Mouse (Mus musculus) monocyte, adult 2 months (primary cell): ENCODE measurements around the gene Trappc1.

Experiments
- DNase-seq, 2 experiments: peaks; one replicate each; pipeline ENCODE4 v3.0.0; 2022; ENCODE audit warnings: low spot score in 2 of 2, low read depth in 1 of 2

Gene Trappc1

DNA sequence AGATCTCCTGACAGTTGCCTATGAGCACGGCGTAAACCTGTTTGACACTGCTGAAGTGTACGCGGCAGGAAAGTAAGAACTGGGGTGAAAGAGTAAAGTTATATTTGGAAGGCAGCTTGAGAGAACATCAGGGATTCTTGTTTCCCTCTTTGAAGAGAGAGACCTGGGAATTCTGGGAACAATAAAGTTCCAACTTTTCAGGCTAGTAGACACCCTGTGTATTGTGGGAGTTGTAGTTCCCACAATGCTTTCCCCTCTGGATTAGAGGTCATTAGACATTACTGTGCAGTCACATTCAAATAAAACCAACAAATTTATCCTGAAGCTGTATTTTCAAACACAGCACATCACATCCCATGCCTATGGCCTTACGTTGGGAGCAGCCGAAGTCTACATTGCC lies 4.7 kb downstream of the Trappc1 start:
- no peak for DNase-seq

DNA sequence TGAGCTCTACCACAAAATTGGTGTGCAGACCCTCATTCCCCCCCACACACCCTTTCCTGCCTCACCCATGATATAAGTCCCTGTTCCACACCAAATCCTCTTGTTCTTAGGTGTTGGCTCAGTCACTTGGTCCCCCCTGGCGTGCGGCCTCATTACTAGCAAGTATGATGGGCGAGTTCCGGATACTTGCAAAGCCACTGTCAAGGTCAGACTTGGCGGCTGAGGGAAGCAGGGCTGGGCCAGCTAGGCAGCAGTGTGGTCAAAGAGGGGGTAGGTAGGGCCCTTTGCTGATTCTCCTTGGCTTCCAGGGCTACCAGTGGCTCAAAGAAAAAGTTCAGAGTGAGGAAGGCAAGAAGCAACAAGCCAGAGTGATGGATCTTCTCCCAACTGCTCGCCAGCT lies 7.4 kb downstream of the Trappc1 start:
- DNase-seq, result no peak

DNA sequence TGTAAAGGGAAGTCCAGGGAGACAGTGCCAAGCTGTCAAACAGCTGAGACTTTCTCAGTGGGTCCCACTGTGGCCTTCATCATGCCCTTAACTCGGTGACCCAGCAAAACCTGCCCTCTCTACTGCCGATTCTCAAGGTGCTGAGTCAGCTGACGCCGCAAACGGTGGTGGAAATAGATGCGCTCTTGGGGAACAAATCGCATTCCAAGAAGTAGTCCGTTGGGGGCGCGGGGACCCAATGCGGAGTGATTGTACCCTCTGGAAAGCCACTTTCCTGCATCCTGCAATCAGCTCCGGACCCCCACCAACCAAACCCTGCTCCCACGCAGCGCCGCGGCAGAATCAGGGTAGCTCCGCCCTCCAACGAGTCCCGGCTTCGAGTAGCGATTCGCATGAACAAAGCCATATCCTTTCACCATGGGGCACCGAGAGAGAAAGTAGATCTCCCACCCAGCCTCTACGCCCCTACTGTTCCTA lies 8.2 kb downstream of the Trappc1 start:
- DNase-seq, result peak in 1 of 2 experiments; percentile 27

DNA sequence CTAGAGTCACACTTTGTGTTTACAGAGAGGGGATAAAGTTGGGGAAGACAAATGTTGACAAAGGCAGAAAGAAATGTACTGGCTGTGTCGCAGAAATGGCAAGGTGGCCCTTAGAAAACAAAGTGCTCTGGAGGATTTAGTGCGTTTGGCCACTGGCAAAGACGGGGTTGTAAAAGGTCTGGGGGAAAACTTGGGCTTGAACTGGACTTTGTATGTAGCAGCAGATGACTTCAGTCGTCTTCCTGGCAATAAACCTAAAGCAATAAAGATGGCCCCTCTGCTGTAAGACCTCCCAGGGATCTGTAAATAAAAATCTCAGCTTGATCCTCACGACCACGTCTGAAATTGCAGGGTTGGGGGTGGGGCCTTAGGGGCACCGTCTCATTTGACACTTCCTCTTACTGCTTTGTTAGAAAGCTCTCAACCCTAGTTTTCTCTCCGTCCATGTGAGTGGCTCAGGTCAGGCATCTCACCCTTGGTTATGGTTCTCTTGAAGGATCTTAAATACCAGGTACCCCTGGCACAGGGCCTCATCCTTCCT lies 9.0 kb downstream of the Trappc1 start:
- DNase-seq, result no peak

DNA sequence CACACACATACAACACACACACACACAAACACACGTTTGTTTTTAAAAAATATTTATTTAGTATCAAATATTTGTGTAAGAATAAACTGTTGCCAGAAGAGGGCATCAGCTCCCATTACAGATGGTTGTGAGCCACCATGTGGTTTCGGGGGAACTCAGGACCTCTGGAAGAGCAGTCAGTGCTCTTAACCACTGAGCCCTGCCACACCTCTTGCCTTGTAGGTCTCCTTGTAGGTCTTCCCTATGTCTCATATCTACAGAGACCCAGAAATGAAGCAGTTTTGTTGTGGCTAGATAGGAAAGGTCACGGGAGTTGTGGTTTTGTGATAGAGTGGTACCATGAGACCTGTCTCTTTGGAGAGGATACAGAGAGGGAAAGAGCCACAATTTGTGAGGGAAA lies 10.1 kb downstream of the Trappc1 start:
- DNase-seq, result no peak

DNA sequence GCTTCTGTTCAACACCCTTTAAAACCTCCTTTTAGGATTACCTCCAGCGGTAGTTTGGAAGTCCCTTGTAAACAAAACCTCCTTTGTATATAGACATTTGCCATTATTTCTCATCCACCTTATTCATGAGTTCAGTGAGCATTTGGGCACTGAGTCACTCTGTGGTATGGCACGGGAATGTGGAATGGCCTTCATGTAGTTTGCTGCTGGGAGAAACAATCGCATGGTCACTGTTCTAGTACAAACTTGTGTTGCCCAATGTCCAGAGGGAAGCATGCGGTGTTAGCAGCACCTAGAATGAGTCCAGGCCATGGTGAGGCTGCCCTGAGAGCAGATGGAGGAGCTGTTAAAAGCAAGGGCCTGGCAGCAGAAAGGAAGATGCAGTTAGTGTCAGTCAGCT lies 11.0 kb downstream of the Trappc1 start:
- no peak for DNase-seq

DNA sequence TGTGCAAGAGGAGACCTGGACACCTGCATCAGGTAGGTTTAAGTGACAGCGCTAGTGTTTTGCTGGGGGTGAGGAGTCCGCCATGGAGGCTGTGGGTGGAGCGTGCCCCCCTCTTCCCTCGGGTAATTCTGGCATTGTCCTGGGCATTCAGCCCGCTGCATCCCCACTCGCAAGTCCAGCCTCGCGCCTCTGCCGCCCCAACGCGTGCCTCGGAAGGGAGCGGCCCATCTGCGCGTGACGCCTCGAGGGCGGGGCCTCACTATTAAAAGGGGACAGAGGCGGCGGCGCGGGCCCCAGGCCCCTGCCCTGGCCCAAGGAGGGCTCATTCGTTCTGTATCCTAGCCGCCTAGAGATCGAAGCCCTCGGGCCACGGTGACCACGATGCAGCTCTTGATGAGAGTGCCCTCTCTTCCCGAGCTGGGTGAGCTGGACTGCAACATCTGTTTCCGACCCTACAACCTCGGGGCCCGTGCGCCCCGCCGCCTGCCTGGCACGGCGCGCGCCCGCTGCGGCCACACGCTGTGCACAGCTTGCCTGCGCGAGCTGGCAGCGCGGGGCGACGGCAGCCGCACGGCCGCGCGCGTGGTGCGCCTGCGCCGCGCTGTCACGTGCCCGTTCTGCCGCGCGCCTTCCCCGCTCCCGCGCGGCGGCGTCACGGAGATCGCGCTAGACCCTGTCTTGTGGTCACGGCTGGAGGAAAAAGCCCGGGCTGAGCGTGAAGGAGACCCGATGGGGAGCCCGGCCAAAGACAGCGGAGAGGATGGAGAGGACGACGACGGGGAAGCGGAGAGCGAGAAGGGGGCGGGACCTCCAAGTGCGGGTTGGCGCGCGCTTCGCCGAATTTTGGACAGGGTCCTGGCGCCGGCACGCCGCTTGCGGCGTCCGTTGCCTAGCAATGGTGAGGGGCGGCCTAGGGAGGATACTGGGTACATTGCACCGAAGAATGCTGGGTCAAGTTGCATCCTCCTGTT lies 16.7 kb downstream of the Trappc1 start, which contains the start of gene Rnf227:
Gene Rnf227 (plus strand): TSS at position 301 of the 971 bp plus-strand sequence.
- peak in 1 of 2 experiments; percentile 46 for DNase-seq

DNA sequence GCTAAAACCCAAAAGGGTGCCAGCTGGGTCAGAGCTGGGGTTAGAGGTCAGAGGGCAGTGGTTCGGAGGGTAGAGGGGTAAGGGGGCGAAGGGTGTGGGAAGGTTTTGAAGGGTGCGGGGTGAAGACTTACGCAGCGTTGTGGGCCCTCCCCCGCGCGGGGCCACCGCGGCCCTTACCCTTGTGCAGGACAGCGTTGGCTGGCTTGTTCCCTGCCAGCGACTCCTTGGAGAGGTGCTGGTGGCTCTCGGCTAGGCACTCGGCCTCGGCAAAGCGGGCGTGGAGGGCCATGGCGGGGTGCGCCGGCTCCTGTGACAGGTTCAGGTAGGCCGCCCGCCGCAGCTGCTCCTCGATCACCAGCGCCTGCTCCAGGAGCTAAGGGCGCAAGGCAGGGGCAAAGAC lies 22.7 kb downstream of the Trappc1 start:
- DNase-seq, result no peak

DNA sequence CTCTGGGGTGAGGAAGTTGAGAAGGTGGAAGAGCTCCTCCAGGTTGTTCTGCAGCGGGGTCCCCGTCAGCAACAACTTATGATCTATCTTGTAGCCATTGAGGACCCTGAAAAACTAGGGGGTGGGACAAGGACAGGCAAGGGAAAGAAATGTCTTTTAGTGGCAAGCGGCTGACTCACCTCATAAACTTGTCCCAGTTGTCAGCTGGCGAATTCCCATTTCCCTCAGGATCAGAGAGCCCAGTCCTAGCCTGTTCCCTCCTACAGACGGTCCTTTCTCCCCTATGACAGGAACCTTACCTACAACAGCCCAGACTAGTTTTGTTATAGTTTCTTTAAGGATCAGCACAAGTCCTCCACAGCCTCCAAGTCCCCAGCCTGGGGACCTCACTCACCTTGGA lies 32.8 kb downstream of the Trappc1 start:
- DNase-seq, result no peak

DNA sequence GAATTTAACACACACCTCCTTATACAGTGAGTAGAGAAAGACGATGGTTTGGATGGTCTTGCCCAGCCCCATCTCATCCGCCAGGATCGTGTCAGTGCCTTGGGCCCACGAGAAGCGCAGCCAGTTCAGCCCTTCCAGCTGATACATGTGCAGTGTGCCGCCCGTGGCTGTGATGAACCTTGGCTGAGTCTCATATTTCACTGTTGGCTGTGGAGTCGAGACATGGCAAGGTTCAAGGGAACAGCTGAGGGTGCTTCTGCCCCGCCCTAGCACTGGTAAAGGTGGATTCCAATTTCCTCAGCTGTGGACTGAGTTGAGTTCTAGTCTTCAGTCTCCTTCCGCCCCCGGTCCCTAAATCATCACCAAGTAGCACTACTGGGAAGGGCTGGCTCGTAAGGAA lies 33.9 kb downstream of the Trappc1 start:
- no peak for DNase-seq

DNA sequence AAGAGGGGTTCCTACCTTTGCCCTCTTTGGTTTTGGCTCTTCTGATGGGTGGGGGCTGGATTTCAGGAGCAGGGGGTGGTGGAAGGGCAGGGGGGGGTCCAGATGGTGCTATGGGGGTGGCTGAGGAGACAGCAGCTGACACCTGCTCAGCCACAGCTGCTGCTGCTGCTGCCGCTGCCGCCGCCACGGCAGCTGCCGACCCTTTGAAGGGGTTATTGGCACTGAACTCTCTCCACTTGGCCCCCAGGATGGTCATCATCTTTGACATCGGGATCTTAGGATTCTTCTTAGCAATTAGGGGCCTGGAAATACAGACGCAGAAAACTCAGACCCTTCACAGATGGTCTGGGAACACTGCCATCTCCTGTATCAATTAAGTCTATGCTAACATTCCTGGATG lies 38.2 kb downstream of the Trappc1 start:
- no peak for DNase-seq

DNA sequence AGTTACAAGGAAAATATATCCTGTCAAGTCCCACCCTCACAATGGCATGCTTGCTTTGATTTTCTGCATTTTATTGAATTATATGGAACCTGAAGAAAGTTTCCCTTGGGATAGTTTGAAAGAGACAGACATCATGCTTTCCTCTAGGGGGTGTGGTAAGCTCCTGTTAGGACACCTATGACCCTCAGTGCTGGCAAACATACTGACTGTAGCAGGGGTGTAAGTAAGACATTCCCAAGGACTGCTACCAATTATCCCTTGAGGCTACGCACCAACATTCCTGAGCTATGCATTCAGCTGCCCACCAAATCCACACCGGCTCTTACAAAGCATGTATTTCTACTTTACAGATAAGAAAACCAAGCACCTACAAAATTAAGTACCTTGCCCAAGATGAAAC lies 38.7 kb downstream of the Trappc1 start:
- DNase-seq, result no peak

DNA sequence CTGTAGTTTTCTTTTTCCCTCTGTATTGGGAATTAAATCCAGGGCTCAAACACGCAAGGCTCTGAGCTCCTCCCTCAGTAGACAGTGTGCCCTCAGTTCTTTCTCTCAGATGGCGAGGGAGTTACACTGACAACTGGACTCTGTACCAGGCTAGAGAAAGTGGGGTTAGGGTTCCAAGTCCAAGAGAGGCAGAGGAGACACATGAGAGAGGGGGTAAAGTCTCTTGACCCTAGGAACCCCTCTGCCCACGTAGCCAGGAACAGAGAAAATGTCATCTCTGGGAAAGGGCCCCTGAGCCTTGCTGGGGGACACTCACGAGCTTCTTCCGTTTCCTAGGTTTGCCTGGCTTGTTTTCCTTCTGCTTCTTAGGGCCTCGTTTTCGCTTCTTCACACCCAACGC lies 40.6 kb downstream of the Trappc1 start:
- no peak for DNase-seq

DNA sequence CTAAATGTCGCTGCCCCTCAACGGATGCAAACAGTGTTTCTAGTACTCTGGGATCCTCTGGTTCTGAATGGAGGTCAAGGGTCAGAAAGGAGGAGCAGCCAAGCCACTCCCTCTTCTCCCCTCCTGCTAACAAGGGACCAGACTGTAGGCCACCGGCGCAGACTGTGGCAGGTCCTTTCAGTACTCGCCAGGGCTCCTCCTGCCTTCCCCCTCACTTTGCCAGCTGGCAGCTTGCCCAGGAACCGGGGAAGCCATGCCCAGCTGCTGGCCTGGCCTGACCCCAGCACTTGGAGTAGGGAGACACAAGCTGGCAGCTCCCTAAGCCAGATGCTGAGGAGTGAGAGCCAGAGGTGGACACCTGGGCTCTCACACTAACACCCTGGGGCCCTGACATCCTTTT lies 41.1 kb downstream of the Trappc1 start:
- DNase-seq, result peak in 1 of 2 experiments; percentile 23

DNA sequence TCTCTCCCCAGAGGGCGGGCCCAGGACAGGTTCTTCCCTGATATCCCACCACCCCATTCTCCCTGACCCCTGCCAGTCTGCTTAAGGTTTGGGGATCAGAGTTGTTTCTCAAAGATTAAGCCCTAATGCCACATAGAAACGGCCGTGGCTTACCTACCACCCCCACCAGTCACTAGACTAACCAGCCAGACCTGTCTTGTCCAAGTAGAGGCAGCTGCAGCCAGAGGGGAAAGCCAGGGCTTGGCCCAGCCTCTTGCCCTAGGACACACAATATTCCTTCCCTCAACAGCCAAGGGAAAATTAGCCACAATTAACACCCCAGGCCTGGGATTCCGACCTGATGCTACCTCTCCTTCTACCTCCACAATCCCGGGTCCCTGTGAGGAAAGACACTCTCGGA lies 41.9 kb downstream of the Trappc1 start:
- no peak for DNase-seq

DNA sequence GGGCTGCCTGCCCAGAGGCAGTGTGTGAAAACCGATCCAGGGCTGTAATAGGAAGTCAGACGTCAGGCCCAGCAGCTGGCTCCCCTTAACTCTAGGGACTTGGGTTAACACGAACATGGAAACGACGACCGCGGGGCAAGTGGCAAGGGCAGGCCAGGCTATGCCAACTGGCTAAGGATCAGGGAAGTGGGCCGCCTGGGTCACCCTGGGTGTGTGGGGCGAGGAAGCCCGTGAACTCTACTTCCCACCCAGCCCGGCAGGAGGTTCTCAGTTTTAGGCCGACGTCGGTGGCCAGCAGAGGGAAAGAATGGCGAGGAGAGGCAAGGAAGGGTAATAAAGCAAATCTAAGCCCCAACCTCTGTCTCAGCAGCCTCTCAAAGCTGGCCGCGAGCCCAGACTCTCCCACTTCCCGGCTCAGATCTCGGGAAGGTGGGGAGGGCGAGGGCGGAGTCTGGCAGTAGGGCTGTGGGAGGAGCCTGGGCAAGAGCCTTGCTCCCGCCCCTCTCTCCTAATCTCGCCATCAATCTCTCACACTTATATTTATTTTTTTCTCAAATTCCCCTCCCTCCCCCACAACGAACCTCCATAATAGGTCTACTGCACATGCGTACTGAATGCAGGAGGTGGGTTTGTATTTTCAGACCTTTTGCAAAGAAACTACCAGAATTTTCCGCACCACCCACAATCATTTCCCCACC lies 42.5 kb downstream of the Trappc1 start:
- DNase-seq, result peak; percentile 52 to 72

DNA sequence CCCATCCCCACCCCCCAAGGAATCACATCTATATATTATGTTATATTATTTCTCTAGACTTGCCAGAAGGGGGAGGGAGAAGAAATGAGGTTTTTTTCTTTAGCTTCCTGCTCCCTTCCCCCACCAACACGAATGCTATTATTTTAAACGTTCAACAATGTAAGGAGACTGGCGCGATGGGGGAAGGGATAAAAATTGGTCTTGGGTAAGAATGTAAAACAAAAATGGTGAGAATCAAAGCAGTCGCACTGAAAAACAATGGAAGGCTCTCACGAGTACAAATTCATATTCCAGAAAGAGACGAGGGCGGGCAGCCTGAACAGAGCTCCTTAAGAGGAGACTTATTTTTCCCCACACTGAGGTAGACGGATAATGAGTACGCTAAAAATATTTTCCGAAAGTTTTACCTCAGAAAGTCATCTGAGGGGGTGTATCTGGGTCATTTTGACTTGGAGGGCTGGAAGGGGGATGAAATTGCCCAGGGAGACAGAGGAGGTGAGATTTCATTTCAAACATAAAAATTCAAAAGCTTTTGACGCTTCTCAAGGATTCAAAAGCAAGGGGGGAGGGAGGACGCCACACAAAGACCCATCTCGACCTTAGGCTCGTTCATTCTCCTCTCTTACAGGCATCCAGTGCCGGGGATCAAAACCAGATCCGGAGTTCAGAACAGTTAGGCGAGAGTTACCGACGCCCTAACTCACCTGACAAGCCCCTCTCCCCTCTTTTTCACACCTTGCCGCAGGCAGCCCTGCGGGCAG lies 43.3 kb downstream of the Trappc1 start:
- DNase-seq, result no peak

DNA sequence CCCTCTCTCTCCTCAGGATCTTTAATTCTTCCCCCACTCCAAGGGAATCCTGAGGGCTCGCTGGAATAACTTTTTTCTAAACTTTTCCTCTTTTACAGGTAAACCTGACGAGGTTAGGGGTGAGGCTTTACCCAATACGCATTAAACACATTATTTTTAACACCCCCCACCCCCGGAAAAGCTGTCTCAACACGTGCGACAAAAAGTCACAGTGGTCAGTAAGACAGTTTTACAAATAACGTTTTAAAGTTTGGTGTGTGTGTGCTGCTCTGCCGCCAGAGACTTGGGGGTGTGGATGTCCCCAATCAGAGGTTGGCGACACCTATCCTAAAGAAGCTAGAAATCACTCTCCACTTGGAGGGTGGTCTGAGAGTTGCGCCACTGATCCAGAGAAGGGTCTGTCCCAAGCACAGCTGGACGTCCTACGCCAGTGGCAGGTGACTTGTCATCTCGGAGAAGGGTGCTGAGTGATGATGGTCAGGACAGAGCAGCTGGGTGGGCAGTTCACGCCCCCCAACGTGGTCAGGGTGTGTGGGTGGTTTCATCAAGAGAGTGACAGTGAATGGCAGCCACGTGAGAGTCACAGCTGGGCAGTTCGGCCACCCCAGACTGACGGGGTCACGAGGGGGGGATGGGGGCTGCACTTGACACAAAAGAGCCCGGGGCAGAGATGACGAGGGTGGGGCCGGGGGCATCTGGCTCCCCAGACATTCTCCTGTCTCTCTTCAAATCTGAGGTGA lies 44.0 kb downstream of the Trappc1 start:
- DNase-seq, result peak in 1 of 2 experiments; percentile 6

DNA sequence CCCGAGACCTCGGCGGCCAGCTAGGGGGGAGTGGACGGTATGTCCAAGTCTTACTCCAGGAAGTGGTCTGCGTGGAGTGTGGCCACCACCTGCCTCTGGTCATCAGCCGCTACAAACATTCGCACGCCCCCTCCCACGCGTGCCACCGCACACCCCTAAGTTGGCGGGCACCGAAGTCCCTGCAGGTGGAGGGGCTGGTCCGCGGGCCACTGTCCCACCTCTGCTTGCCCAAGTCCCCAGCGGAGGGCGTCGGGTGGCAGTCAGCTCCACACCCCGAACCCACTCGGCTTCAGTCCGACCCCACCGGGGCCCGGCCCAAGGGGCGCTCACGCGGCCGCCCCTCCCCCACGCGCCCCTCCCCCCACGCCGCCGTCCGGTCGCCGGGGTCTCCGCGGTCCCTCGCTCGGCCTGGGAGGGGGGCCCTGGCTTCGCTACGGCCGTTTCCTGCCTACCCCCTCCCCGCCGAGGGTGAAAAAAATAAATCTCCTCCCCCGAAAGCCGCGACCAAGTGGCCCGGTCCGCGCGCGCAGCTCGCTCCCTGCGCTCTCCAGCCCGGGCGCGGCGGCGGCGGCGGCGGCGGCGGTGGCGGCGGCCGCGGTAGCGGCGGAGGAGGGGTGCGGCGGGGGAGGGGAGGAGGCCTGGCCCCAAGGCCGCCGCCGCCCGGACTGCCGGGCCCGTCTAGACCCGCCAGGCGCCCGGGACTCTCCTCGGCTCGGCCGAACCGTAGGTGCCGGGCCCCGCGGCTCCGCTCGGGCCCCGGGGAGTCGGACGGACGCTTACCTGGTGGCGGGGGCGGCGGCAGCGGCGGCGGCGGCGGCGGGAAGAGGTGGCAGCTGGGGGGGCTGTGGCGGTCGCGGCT lies 44.8 kb downstream of the Trappc1 start:
- peak in 1 of 2 experiments; percentile 4 for DNase-seq
